Mouse (Mus musculus) intestine, embryonic 16.5 days (tissue): ENCODE data around the gene AL731706.2. TPM values are rescaled to one million over a fixed set of nuclear protein-coding genes. Genes with fewer than 3 reads are reported as not detected.

Experiments
- ATAC-seq: fragments of 200-750 bp; cut with Nextera tagmentation; 2 replicates; pipeline ENCODE4 v1.8.0; 2017; ENCODE audit warnings: moderate TSS enrichment, moderate library complexity
- H3K27ac ChIP-seq: fragments of 300-500 bp; sonication (generic); 2 replicates; pipeline ENCODE4 v1.5.1; 2014; ENCODE audit warnings: mild to moderate bottlenecking, low read length
- H3K27me3 ChIP-seq: fragments of 300-500 bp; sonication (generic); replicated peaks from 2 replicates; pipeline ENCODE4 v1.6.1; 2014; ENCODE audit warnings: low read length, control low read depth, mixed read lengths; ENCODE audit not compliant: control insufficient read depth, insufficient read depth
- H3K36me3 ChIP-seq: fragments of 300-500 bp; sonication (generic); 2 replicates; pipeline ENCODE4 v1.6.1; 2014; ENCODE audit warnings: low read length, control low read depth; ENCODE audit not compliant: control insufficient read depth, insufficient read depth
- H3K4me1 ChIP-seq: fragments of 300-500 bp; sonication (generic); 2 replicates; pipeline ENCODE4 v1.6.1; 2014; ENCODE audit warnings: low read length, control low read depth, mixed read lengths; ENCODE audit not compliant: control insufficient read depth, insufficient read depth
- H3K4me2 ChIP-seq: fragments of 300-500 bp; sonication (generic); 2 replicates; pipeline ENCODE4 v1.6.1; 2014; ENCODE audit warnings: low read depth, low read length, control low read depth
- H3K4me3 ChIP-seq: fragments of 300-500 bp; sonication (generic); 2 replicates; pipeline ENCODE4 v1.5.1; 2014; ENCODE audit warnings: mild to moderate bottlenecking, low read length
- H3K9ac ChIP-seq: fragments of 300-500 bp; sonication (generic); 2 replicates; pipeline ENCODE4 v1.6.1; 2014; ENCODE audit warnings: low read depth, low read length
- H3K9me3 ChIP-seq: fragments of 300-500 bp; sonication (generic); 2 replicates; pipeline ENCODE4 v1.6.1; 2016; ENCODE audit warnings: low read length, control low read depth; ENCODE audit not compliant: control insufficient read depth
- WGBS: fragments of 180-500 bp; shearing (Covaris S2); extraction: QIAGEN DNeasy Blood & Tissue Kit; methylation state at CpG from one replicate; pipeline ENCODE4 v1.1.7; 2014; 5-methylcytosine and 5-hydroxymethylcytosine counted together
- polyA plus RNA-seq: library from polyadenylated mRNA; unstranded; fragments of >200 nt; fragmentation: Nextera tagmentation; extraction: Ambion mirVana; gene quantifications from 2 replicates; pipeline ENCODE4 v1.2.1, GENCODE M21; 2015

The AL731706.2 gene
- 50.8 and 55.8 TPM in 2 replicates for polyA plus RNA-seq

DNA sequence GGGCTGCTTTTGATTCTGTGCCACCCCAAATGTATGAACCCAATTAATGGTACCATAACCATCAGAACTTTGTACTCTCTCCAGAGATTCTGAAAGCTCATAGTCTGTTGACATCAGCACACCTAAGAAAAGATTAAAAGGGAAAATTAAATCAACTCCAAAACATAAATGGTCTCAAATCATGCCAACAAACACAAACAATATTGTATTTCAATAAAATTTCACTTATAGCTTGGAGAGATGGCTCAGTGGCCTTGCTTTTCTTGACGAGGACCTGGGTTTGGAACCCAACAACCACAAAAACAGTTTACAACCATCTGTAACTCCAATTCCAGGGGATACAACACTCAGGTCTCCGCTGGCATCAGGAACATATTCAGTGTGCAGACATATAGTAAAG is at the start of gene AL731706.2:
Gene AL731706.2, minus strand, starts transcription at position 101 of the 400 bp plus-strand sequence.
- no peak within 1 kb of the TSS for H3K4me3 ChIP-seq
- no peaks in the 10 kb centered on the region for H3K9me3 ChIP-seq
- 93% methylated on average over 2 of the region's 2 CpGs for WGBS
- no peaks in the 10 kb centered on the region for H3K27me3 ChIP-seq
- peaks cover 6% of the 10 kb centered on the region; the same call in 1 of the 2 replicates for H3K4me1 ChIP-seq
- peaks cover 12% of the 10 kb centered on the region; the same call in 1 of the 2 replicates for H3K36me3 ChIP-seq
- H3K27ac ChIP-seq = no peak within 1 kb of the TSS
- H3K4me2 ChIP-seq = no peak within 1 kb of the TSS
- no peak for ATAC-seq
- no peak within 1 kb of the TSS for H3K9ac ChIP-seq

DNA sequence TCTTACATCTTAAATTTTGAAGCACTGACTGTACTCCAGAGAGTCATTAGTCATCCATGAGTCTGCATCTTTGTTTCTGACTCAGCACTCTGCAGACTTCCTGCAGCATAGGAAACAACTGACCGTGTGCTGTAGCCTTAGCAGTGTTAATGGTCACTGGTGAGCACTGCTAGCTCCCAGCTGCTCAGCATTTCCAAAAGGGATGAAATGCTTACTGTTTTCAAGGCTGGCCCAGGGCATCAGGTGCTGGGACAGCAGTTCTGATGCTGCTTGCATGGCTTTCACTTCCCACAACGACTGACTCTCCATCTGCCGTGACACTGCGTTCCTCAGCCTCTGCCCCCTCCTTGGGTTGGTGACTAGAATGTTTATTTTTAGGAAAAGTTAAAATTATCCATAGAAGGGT is 35.5 kb upstream of the AL731706.2 start:
- 40% methylated on average over 4 of the region's 4 CpGs for WGBS
- Histone ChIP-seq H3K9me3 (no peaks in the 10 kb centered on the region), H3K4me1 (peaks cover 7% of the 10 kb centered on the region), H3K27me3 (no peaks in the 10 kb centered on the region), H3K27ac (no peak overlapping the region), H3K4me3 (no peak overlapping the region), H3K4me2 (peak overlapping the region; percentile 25; the same call in 1 of the 2 replicates), H3K9ac (peak overlapping the region; percentile 43; the same call in 1 of the 2 replicates), H3K36me3 (no peaks in the 10 kb centered on the region)
- peak; percentile 90 for ATAC-seq

DNA sequence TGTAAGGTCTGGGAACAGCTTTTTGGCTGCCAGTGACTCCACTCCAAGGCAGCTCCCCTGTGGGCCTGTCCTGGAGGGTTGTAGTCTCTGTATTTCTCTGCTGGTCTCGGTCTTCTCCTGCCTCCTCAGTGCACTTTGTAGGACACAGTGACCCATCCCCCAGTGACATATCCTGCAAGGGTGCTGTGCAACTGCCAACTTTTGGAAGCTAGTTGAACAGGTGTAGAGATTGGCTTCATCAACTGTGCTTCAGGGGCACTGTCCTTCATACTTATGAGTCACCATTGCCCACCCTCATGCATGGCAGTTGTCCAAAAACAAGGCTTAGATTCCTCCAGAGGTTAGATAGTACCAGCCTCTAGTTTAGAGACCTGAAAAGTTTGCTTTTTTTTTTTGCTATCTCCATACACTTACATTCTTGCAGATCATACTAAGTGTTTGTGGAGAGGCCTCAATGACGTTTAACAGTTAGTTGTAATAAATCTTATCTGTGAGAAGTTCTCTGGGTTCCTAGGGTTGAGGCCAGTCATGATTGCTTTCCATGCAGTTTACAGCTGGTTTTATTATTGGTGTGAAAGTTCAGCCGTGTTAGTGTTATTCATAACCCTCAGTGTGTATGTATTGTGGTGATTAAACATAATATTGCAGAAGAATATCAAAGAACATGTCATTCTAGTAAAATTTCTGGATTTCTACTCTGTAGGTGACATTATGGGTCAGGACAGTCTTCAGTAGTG is 34.9 kb upstream of the AL731706.2 start:
- 0 out of 2 replicates have a peak overlapping the region, but pooled peaks have one; percentile 8 for H3K27ac ChIP-seq
- ATAC-seq = peak; percentile 91
- H3K9me3 ChIP-seq = no peaks in the 10 kb centered on the region
- H3K9ac ChIP-seq = no peak overlapping the region
- H3K4me1 ChIP-seq = peaks cover 7% of the 10 kb centered on the region
- H3K27me3 ChIP-seq = no peaks in the 10 kb centered on the region
- H3K4me2 ChIP-seq = no peak overlapping the region
- no peak overlapping the region for H3K4me3 ChIP-seq
- no peaks in the 10 kb centered on the region for H3K36me3 ChIP-seq
- WGBS = 56% methylated on average over 3 of the region's 3 CpGs

DNA sequence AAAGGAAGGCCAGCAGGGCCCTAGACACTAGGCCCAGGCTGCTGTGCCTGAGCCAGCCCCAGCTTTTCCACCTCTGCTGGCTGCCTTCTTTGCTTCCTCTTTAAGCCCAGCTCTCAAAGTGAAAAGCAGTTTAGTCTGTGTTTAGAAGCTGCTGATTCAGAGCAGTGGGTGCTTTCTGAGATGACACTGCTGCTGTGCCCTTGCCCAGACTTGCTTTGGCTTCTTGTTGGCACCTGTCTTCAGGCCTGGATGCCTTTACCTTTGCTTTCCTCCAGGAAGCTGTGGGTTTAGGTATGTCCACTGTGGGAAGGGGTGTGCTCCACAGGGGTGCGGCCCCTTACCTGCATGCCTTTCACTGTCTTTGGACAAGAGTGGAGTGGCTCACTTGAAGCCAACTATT is 34.0 kb upstream of the AL731706.2 start:
- no peaks in the 10 kb centered on the region for H3K27me3 ChIP-seq
- H3K4me3 ChIP-seq = no peak overlapping the region
- ATAC-seq = no peak
- H3K9me3 ChIP-seq = no peaks in the 10 kb centered on the region
- WGBS = 100% methylated on average over 1 of the region's 1 CpGs
- no peak overlapping the region for H3K27ac ChIP-seq
- peaks cover 7% of the 10 kb centered on the region for H3K4me1 ChIP-seq
- H3K4me2 ChIP-seq = no peak overlapping the region
- no peaks in the 10 kb centered on the region for H3K36me3 ChIP-seq
- H3K9ac ChIP-seq = no peak overlapping the region

DNA sequence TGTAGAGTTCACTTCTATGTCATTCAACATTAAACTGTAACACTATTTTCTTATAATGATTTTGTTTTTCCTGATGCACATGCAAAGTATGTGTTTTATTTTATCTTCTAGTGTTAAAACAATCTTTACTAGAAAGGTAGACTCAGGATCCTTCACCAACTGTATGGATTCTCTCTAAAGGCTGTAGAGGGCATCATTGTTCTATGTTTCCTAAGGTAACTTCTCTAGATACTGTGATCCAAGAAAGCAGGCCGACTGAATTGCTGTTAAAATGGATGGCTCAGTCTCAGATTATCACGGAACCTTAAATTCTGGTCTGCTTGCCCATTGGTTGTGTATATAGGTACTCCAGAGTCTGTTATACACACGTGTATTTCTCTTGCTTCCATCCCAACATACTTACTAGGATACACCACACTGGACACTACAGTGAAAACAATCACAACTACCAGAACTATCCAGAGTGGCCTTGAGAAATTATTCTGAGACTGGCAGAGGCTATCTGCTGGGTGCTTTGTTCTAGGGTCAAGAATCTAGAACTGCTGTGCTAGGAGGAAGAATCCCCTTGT is 28.9 kb upstream of the AL731706.2 start:
- 43% methylated on average over 3 of the region's 3 CpGs for WGBS
- no peaks in the 10 kb centered on the region for H3K36me3 ChIP-seq
- no peaks in the 10 kb centered on the region for H3K9me3 ChIP-seq
- peak; percentile 56 for ATAC-seq
- H3K27ac ChIP-seq = no peak overlapping the region
- H3K4me3 ChIP-seq = no peak overlapping the region
- no peak overlapping the region for H3K4me2 ChIP-seq
- H3K4me1 ChIP-seq = peaks cover 2% of the 10 kb centered on the region; the same call in 1 of the 2 replicates
- no peak overlapping the region for H3K9ac ChIP-seq
- H3K27me3 ChIP-seq = no peaks in the 10 kb centered on the region

DNA sequence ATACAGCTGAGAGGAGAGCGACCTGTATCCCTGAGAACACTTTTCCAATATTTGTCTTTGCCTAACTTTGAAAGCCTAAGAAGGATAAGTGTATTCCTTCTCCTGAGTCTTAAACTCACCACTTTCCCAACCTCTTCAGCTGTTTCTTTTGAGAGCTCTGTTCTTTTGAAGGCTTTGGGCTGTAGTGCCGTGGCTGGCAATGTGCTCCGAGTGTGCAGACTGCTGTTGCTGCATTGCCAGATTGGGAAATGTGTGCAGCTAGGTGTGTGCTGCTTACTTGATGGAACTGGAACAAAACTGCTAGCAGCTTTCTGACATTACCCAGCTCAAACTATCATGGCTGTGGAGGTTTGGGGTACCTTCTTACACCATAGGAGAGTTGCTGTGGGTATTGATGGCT is 27.5 kb upstream of the AL731706.2 start:
- H3K4me1 ChIP-seq = peaks cover 2% of the 10 kb centered on the region; the same call in 1 of the 2 replicates
- no peaks in the 10 kb centered on the region for H3K36me3 ChIP-seq
- 62% methylated on average over 3 of the region's 3 CpGs for WGBS
- H3K27ac ChIP-seq = no peak overlapping the region
- no peak overlapping the region for H3K9ac ChIP-seq
- H3K27me3 ChIP-seq = no peaks in the 10 kb centered on the region
- no peak for ATAC-seq
- H3K4me3 ChIP-seq = no peak overlapping the region
- no peaks in the 10 kb centered on the region for H3K9me3 ChIP-seq
- no peak overlapping the region for H3K4me2 ChIP-seq

DNA sequence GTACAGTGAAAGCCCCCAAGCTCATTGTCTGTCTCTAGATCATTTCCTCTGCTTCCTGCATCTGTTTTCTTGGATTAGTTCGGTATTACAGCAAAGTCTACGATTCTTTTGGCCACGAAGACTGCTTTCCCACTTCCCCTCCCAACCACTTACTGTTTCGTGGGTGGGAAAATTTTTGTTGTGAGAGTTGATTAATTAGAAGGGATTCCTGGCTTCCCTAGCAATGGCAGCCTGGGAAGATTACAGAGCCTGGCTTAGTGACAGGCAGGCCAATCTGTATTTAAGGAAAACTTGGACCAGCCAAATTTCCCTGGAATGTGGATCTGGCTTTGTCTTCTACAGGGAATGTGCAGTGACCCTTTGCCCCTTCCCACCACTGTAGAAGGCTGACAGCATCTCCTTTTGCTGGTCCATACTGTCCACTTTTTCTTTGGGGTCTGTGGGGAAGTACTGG is 26.5 kb upstream of the AL731706.2 start:
- peak overlapping the region; percentile 4 for H3K27ac ChIP-seq

DNA sequence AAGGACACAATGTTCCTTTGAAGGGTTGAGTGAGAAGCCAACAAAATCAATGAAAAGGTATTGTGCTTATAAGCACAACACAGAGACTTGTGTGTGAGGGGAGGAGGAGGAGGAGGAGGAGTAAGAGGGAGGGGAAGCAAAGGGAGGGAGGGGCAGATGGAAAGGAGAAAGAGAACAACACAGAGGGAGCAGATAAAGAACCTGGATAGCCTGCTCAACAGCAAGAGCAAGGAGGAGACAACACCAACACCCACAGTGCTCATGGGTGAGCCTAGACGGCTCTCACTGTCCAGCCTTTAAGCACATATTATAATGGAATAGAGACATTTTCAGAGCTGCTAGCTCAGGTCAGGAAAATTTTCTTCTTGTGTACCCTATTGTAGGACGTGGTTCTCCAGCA is 23.8 kb upstream of the AL731706.2 start:
- ATAC-seq = no peak
- Histone ChIP-seq H3K27me3 (no peaks in the 10 kb centered on the region), H3K4me2 (no peak overlapping the region), H3K4me3 (no peak overlapping the region), H3K36me3 (0 out of 2 replicates have a peak, but pooled peaks cover 2% of the 10 kb centered on the region), H3K9ac (no peak overlapping the region), H3K9me3 (no peaks in the 10 kb centered on the region), H3K4me1 (peaks cover 2% of the 10 kb centered on the region; the same call in 1 of the 2 replicates), H3K27ac (no peak overlapping the region)
- WGBS = 80% methylated on average over 2 of the region's 2 CpGs

More for the DNA sequence above, 26.5 kb upstream of the AL731706.2 start:
- no peak overlapping the region for H3K9ac ChIP-seq
- no peak overlapping the region for H3K4me3 ChIP-seq
- peak; percentile 48 for ATAC-seq
- H3K9me3 ChIP-seq = no peaks in the 10 kb centered on the region
- H3K4me1 ChIP-seq = peaks cover 2% of the 10 kb centered on the region; the same call in 1 of the 2 replicates
- H3K4me2 ChIP-seq = no peak overlapping the region
- whole genome bisulfite sequencing = 32% methylated on average over 4 of the region's 4 CpGs
- H3K36me3 ChIP-seq = no peaks in the 10 kb centered on the region
- H3K27me3 ChIP-seq = no peaks in the 10 kb centered on the region

DNA sequence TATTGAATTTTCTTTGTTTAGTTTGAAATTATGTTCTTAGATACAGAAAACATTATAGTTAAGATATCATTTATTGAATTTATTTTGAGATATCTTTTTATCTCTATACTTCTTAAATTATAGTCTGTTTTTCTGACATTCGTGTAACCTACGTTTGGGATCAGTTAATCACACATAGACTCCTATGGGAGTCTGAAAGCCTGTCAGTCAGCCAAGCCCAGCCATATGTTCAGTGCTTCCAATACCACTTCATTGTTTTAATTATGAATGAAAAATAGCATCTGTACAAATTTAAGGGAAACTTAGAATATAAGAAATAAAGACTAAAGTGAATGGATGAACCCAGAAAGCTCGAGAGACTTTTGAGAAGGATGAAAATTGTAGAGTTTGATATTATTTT is 23.1 kb upstream of the AL731706.2 start:
- Histone ChIP-seq H3K4me1 (peaks cover 4% of the 10 kb centered on the region), H3K9ac (no peak overlapping the region), H3K36me3 (0 out of 2 replicates have a peak, but pooled peaks cover 2% of the 10 kb centered on the region), H3K27ac (no peak overlapping the region), H3K9me3 (no peaks in the 10 kb centered on the region), H3K4me2 (no peak overlapping the region), H3K4me3 (no peak overlapping the region), H3K27me3 (no peaks in the 10 kb centered on the region)
- 83% methylated on average over 3 of the region's 3 CpGs for WGBS
- ATAC-seq = no peak
